Mouse (Mus musculus) A20 (cell line): ENCODE measurements at regions not wholly inside any gene's neighbourhood (a gene's known extent, or its start where the extent isn't known, plus 50 kb on each side); places are given as distances from the start of the nearest gene placed in this dataset.
A peak's percentile ranks its signal among the peaks of the same experiment; 100 is the strongest.

Experiments used
- DNase-seq: peaks from one replicate; pipeline ENCODE4 v3.0.0-alpha.2; 2011; ENCODE audit warnings: low read depth, low spot score

DNA sequence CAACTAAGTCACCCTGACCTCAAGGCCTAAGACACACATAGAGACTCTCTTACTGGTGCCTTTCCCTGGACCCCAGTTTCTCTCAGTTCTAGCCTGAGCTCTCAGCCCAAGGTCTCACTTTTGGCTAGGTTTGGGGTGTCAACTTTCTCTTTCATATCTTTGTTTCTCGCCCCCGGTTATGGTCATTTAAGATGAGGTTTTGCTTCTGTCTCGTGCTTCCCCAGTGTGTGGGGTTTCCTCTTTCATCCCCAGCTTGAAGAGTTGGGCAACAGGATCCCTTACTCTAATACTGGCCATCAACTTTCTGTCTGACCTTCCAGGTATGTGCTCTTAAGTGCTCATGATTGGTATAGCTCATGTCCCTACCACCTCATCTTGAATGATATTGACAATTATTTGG, 67.5 kb downstream of the Lmo4 start:
- DNase-seq = peak; percentile 29

DNA sequence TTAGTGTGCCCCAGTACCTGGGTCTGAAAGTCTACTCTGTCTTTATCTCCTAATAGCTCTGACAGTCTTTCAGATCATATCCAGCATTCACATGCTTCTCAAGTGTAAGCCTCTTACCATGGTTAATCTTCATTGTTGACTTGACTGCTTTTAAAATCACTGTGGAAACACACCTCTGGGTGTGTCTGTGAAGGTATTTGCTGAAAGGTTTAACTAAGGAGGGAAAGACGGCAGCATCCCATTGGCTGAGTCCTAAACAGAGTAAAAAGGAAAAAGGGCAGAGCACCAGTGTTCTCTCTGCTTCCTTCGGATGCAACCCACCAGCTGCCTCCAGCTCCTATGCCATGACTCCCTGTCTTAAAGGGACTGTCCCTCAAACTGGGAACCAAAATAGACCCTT, 68.6 kb downstream of the Lmo4 start:
- no peak for DNase-seq

- DNase-seq = no peak
Observed at GRCm38 (mm10) chr3:144135646-144136045, 69.4 kb downstream of the Lmo4 start.

- no peak for DNase-seq
Observed at GRCm38 (mm10) chr3:144128042-144128441, 77.0 kb downstream of the Lmo4 start.

DNA sequence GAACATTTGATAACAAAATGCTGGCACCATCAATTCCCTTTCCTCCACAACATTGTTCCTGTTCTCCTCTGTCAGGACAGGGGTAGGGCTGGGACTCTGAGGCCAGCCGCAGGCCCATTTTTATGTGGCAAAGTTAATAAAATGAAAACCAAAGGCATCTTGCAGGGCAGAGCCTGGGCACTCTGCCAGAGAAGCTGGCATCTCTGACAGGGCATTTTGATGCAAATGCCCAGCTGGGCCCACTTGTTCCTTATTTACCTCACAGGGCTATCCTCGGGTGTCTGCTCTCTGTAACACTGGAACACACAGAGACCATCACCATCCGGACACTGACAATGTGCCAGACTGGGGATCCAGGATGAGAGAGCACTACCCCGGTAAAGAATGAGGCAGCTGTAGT, 80.7 kb downstream of the Lmo4 start:
- no peak for DNase-seq

DNA sequence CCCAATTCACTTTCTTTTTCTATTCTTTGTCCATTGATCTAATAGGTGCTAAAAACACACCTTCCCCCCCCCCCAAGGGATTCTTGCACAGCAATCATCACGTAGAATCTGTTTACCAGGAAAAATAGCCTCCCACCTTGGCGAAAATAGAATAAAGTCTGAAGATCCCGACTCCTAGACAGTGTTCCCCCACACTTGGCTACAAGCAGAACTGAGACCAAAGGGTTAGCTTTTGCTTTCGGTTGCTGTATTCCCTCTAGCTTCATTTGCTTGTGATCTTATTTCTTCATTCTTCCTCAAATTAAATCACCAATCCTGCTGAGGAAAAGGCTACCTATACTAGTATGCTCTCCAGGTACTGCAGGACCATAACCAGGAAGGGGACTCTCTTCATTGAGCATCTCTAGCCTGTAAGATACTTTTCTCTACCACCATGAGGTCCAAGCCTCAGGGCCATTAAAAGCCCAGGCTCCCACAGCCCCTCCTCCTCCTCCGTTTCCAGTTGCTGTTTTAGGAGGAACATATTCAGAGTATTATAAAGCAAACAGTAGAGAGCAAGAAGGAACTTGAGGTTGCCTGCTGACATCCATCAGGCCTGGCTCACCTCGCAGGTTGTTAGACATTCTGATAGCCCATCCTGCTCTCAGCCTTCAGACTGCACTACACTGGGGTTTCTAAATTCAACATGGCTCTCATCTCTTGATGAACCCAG, 81.5 kb downstream of the Lmo4 start:
- peak; percentile 49 for DNase-seq

GRCm38 (mm10) chr3:144119076-144119475, 85.9 kb downstream of the Lmo4 start:
- no peak for DNase-seq

DNA sequence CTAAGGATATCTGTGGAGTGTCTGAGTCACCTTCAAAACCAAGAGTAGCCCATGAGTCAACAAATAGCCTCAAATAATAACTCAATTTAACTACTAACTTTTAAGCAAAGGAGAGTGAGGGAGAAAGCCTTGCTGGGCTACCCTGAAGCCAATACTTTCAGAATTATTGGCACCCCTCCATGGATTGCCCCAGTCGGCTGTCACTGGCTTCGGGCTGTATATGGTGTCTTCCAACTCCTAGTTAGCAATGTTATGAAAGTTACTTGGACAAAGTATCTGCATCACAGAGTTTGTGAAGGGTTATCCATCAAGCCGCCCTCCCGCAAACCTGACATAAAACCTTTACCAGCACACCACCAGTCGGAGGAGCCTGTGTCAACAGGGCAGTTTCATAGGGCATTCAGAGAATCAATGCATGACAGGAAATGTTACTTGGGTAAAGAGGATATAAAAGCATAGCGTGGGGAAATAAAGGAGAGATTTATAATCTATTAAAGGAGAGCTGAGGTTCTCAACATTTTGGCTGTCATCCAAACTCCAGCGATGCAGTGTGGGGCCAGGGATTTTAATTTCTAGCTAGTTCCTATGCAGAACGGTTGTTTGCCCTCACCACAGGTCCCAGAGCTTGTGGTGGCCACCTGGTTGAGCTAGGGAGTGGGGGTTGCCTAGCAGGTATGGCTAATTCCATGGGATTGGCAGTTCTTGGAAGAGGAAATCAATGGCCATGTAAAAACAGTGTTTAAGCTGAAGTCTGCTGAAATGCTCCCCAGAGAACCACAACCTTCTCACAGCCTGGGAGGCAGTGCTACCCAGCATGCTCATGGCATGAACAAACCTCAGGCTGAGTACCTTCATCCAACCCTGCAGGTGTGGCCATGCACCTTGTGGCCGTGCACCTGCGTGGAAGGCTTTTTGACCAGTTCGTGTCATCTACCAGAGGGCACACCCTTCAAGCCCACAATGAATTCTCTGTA, 91.1 kb downstream of the Lmo4 start:
- no peak for DNase-seq

GRCm38 (mm10) chr3:144110331-144111080, 94.5 kb downstream of the Lmo4 start:
- DNase-seq = no peak

GRCm38 (mm10) chr3:144109769-144110168, 95.3 kb downstream of the Lmo4 start:
- DNase-seq = peak; percentile 71

DNA sequence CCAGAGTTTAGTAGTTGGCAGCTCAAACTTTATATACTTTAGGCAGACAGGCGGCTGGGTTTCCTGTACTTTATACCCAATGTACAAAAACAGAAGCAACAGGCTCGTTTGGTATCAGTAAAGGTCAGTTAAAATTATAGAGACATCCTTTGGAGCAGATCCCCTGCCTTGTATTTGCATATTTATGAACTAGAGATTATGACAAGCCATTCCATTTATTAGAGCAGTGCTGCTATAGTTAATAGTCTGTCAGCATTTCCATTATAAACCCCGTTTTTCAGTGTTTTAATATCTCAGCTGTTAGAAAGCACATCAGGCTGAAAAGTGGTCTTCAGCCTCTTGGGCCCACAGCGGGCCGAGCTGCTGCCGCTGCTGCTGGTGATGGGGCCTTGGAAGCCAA, 96.7 kb downstream of the Lmo4 start:
- no peak for DNase-seq

GRCm38 (mm10) chr3:144107664-144108063, 97.4 kb downstream of the Lmo4 start:
- no peak for DNase-seq

DNA sequence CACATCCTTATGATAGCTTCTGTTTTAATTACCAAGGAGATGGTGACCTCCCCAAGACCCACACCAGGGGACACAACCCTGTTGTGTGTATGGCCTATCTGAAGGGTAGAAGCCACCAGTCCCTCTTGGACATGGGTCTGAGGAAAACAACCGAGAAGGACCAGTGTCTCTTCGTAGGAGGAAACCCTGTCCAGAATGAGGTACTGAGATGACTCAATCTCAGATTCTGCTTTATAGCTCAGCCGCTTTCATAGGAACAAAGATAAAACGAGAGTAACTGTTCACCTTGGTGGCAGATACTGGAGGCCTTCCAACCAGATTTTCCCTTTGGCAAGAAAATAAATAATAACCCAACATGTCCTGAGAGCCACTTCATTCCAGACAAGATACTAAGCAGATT, 100.7 kb downstream of the Lmo4 start:
- no peak for DNase-seq

DNA sequence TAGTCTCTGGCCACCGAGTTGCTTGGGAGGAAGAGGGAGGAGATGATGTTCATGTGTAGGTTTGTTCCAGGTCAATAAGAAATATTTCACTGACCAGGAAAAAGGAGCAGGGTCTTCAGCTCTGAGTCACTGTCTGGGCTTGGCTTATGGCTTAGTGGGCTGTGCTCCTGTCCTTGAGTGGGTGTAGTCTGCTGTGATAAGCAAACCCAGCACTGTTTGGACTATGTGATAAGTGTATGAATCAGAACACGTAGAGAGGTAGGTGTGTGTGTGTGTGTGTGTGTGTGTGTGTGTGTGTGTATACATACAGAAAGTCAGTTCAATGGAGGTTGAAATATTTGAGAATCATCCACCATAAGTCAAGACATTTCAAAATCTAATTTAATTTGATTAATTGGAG, 105.6 kb downstream of the Lmo4 start:
- DNase-seq = no peak

GRCm38 (mm10) chr3:144098762-144099161, 106.3 kb downstream of the Lmo4 start:
- DNase-seq = no peak

GRCm38 (mm10) chr3:144091231-144091630, 113.8 kb downstream of the Lmo4 start:
- no peak for DNase-seq

DNA sequence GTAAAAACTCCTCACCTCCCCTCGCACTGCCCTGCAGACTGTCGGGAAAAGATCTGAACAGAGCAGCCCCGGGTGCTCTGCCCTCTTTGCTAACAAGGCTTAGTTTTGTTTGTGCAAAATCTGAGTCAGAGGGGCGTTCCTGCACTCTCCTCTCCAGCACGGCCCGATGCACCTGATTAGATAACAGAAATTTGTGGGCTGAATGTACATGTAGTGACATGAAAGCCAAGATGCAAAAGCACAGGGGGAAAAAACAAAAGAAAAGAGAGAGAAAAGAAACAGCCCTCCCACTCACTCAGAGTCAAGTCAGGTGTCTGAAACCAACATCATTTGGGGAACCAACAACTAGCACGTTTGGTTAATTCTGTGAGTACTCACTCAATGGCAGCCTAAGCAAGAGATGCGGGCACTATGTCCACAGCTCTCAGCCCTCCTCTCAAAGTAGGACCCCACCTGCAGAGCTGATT, 115.2 kb downstream of the Lmo4 start:
- DNase-seq = peak; percentile 81

- DNase-seq = no peak
Observed at GRCm38 (mm10) chr3:144088261-144088884, 116.6 kb downstream of the Lmo4 start.

- no peak for DNase-seq
Observed at GRCm38 (mm10) chr3:144087771-144088170, 117.2 kb downstream of the Lmo4 start.

DNA sequence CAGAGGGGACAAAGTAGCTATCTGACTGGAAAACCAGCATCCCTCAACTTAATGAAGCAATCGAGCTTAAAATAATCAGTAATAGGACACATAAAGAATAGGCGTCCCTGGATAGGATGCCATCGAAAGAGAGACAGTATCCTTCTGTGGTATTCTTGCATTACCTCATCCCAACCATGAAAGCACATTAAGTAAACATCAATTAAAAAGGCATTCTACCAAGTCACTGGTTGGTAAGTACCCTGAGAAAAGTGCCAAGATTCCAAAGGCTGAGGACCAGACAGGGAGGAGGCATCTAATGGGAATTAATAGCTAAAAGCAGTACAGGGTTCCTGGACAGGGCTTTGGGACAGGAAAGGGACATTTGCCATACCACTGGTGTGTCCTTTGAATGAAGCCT, 118.8 kb downstream of the Lmo4 start:
- no peak for DNase-seq

- DNase-seq = no peak
Observed at GRCm38 (mm10) chr3:144079960-144080359, 125.1 kb downstream of the Lmo4 start.
